Mouse (Mus musculus): ENCODE data around the gene Bicra. TPM values are rescaled to one million over a fixed set of nuclear protein-coding genes. Genes with fewer than 3 reads are reported as not detected.
A peak's percentile ranks its signal among the peaks of the same experiment; 100 is the strongest.

Gene Bicra
- polyA plus RNA-seq (2016; fragmentation: Nextera tagmentation; extraction: Ambion mirVana), result 10.2 and 10.4 TPM in 2 replicates

- WGBS, result under 1% methylated on average over 58 of the region's 69 CpGs
- H3K27ac ChIP-seq, result peak within 1 kb of the TSS; percentile 98
- H3K27me3 ChIP-seq, result no peaks in the 10 kb centered on the region
- no peaks in the 10 kb centered on the region for H3K9me3 ChIP-seq
- peak; percentile 37; the same call in 1 of the 2 replicates for ATAC-seq (ENCODE audit: insufficient number of reproducible peaks, insufficient read depth, low FRiP score, low TSS enrichment)
- H3K4me2 ChIP-seq (replicated peaks), result peak within 1 kb of the TSS; percentile 81
- peak within 1 kb of the TSS; percentile 98 for H3K9ac ChIP-seq
- peak within 1 kb of the TSS; percentile 94 for H3K4me3 ChIP-seq
- no peaks in the 10 kb centered on the region for H3K36me3 ChIP-seq
- H3K4me1 ChIP-seq, result peaks cover 56% of the 10 kb centered on the region
These were observed at the start of gene Bicra for GRCm38 (mm10) chr7:16047338-16048146. Bicra (minus strand) TSS chr7:16047921.

GRCm38 (mm10) chr7:16094592-16094991 lies 46.9 kb upstream of the Bicra start:
- H3K4me2 ChIP-seq (replicated peaks), result no peak overlapping the region
- H3K27ac ChIP-seq, result no peak overlapping the region
- no peaks in the 10 kb centered on the region for H3K9me3 ChIP-seq
- H3K4me1 ChIP-seq, result peaks cover 9% of the 10 kb centered on the region
- H3K9ac ChIP-seq, result no peak overlapping the region
- H3K27me3 ChIP-seq, result no peaks in the 10 kb centered on the region
- ATAC-seq (ENCODE audit: insufficient number of reproducible peaks, insufficient read depth, low FRiP score, low TSS enrichment), result no peak
- 73% methylated on average over 3 of the region's 3 CpGs for WGBS
- no peak overlapping the region for H3K4me3 ChIP-seq
- H3K36me3 ChIP-seq, result no peaks in the 10 kb centered on the region

GRCm38 (mm10) chr7:16087587-16087986 lies 39.9 kb upstream of the Bicra start:
- Histone ChIP-seq H3K27ac (no peak overlapping the region), H3K4me2 (replicated peaks) (no peak overlapping the region), H3K36me3 (no peaks in the 10 kb centered on the region), H3K27me3 (0 out of 2 replicates have a peak, but pooled peaks cover 3% of the 10 kb centered on the region), H3K4me3 (no peak overlapping the region), H3K4me1 (no peaks in the 10 kb centered on the region), H3K9me3 (no peaks in the 10 kb centered on the region), H3K9ac (no peak overlapping the region)
- no peak for ATAC-seq (ENCODE audit: insufficient number of reproducible peaks, insufficient read depth, low FRiP score, low TSS enrichment)
- 79% methylated on average over 2 of the region's 2 CpGs for WGBS

GRCm38 (mm10) chr7:16083361-16083760 lies 35.6 kb upstream of the Bicra start:
- ATAC-seq (ENCODE audit: insufficient number of reproducible peaks, insufficient read depth, low FRiP score, low TSS enrichment), result no peak
- no peak overlapping the region for H3K4me2 ChIP-seq (replicated peaks)

GRCm38 (mm10) chr7:16080581-16080980 lies 32.9 kb upstream of the Bicra start:
- H3K9ac ChIP-seq, result no peak overlapping the region
- no peaks in the 10 kb centered on the region for H3K4me1 ChIP-seq
- ATAC-seq (ENCODE audit: insufficient number of reproducible peaks, insufficient read depth, low FRiP score, low TSS enrichment), result no peak
- no peaks in the 10 kb centered on the region for H3K36me3 ChIP-seq
- 76% methylated on average over 4 of the region's 4 CpGs for WGBS
- H3K27ac ChIP-seq, result no peak overlapping the region
- no peaks in the 10 kb centered on the region for H3K9me3 ChIP-seq
- H3K4me3 ChIP-seq, result no peak overlapping the region
- H3K27me3 ChIP-seq, result peaks cover 3% of the 10 kb centered on the region; the same call in 1 of the 2 replicates
- no peak overlapping the region for H3K4me2 ChIP-seq (replicated peaks)

More at GRCm38 (mm10) chr7:16083361-16083760, 35.6 kb upstream of the Bicra start:
- Histone ChIP-seq H3K9me3 (no peaks in the 10 kb centered on the region), H3K4me3 (no peak overlapping the region), H3K9ac (no peak overlapping the region), H3K27ac (no peak overlapping the region), H3K27me3 (0 out of 2 replicates have a peak, but pooled peaks cover 3% of the 10 kb centered on the region), H3K36me3 (no peaks in the 10 kb centered on the region), H3K4me1 (no peaks in the 10 kb centered on the region)
- 63% methylated on average over 4 of the region's 4 CpGs for WGBS

- no peak for ATAC-seq (ENCODE audit: insufficient number of reproducible peaks, insufficient read depth, low FRiP score, low TSS enrichment)
- no peaks in the 10 kb centered on the region for H3K36me3 ChIP-seq
These were observed 32.2 kb upstream of the Bicra start for GRCm38 (mm10) chr7:16079947-16080346.

GRCm38 (mm10) chr7:16071906-16072305 lies 24.2 kb upstream of the Bicra start:
- WGBS, result 86% methylated on average over 6 of the region's 6 CpGs
- Histone ChIP-seq H3K9me3 (no peaks in the 10 kb centered on the region), H3K4me3 (no peak overlapping the region), H3K36me3 (no peaks in the 10 kb centered on the region), H3K27ac (no peak overlapping the region), H3K4me1 (no peaks in the 10 kb centered on the region), H3K9ac (no peak overlapping the region), H3K4me2 (replicated peaks) (no peak overlapping the region), H3K27me3 (no peaks in the 10 kb centered on the region; the same call in 1 of the 2 replicates)
- ATAC-seq (ENCODE audit: insufficient number of reproducible peaks, insufficient read depth, low FRiP score, low TSS enrichment), result no peak

More at GRCm38 (mm10) chr7:16079947-16080346, 32.2 kb upstream of the Bicra start:
- Histone ChIP-seq H3K9me3 (no peaks in the 10 kb centered on the region), H3K27me3 (peaks cover 3% of the 10 kb centered on the region; the same call in 1 of the 2 replicates), H3K9ac (no peak overlapping the region), H3K27ac (no peak overlapping the region), H3K4me1 (no peaks in the 10 kb centered on the region), H3K4me2 (replicated peaks) (no peak overlapping the region), H3K4me3 (no peak overlapping the region)
- WGBS, result 70% methylated on average over 1 of the region's 1 CpGs

GRCm38 (mm10) chr7:16070846-16071245 lies 23.1 kb upstream of the Bicra start:
- ATAC-seq (ENCODE audit: insufficient number of reproducible peaks, insufficient read depth, low FRiP score, low TSS enrichment), result no peak
- no peak overlapping the region for H3K9ac ChIP-seq

GRCm38 (mm10) chr7:16063490-16063889 lies 15.8 kb upstream of the Bicra start:
- Histone ChIP-seq H3K27ac (no peak overlapping the region), H3K4me2 (replicated peaks) (no peak overlapping the region), H3K36me3 (no peaks in the 10 kb centered on the region), H3K27me3 (peaks cover 15% of the 10 kb centered on the region), H3K9me3 (peaks cover 9% of the 10 kb centered on the region; the same call in 1 of the 2 replicates), H3K4me3 (no peak overlapping the region), H3K4me1 (no peaks in the 10 kb centered on the region), H3K9ac (no peak overlapping the region)
- 32% methylated on average over 4 of the region's 4 CpGs for WGBS
- ATAC-seq (ENCODE audit: insufficient number of reproducible peaks, insufficient read depth, low FRiP score, low TSS enrichment), result no peak

More at GRCm38 (mm10) chr7:16070846-16071245, 23.1 kb upstream of the Bicra start:
- H3K9me3 ChIP-seq, result no peaks in the 10 kb centered on the region
- H3K36me3 ChIP-seq, result no peaks in the 10 kb centered on the region
- no peak overlapping the region for H3K4me3 ChIP-seq
- H3K4me2 ChIP-seq (replicated peaks), result no peak overlapping the region
- H3K27me3 ChIP-seq, result no peaks in the 10 kb centered on the region; the same call in 1 of the 2 replicates
- H3K27ac ChIP-seq, result no peak overlapping the region
- H3K4me1 ChIP-seq, result no peaks in the 10 kb centered on the region

GRCm38 (mm10) chr7:16062099-16062420 lies 14.3 kb upstream of the Bicra start:
- no peak overlapping the region for H3K4me3 ChIP-seq
- H3K27ac ChIP-seq, result no peak overlapping the region
- peaks cover 15% of the 10 kb centered on the region for H3K27me3 ChIP-seq
- H3K4me1 ChIP-seq, result no peaks in the 10 kb centered on the region
- ATAC-seq (ENCODE audit: insufficient number of reproducible peaks, insufficient read depth, low FRiP score, low TSS enrichment), result no peak
- no peak overlapping the region for H3K4me2 ChIP-seq (replicated peaks)
- H3K36me3 ChIP-seq, result no peaks in the 10 kb centered on the region
- no peak overlapping the region for H3K9ac ChIP-seq
- peaks cover 9% of the 10 kb centered on the region; the same call in 1 of the 2 replicates for H3K9me3 ChIP-seq
- 66% methylated on average over 15 of the region's 15 CpGs for WGBS

- no peak within 1 kb of the TSS for H3K27ac ChIP-seq
- H3K4me1 ChIP-seq, result no peaks in the 10 kb centered on the region
- H3K36me3 ChIP-seq, result no peaks in the 10 kb centered on the region
- ATAC-seq (ENCODE audit: insufficient number of reproducible peaks, insufficient read depth, low FRiP score, low TSS enrichment), result no peak
- H3K27me3 ChIP-seq, result peaks cover 15% of the 10 kb centered on the region
- H3K9me3 ChIP-seq, result peaks cover 9% of the 10 kb centered on the region; the same call in 1 of the 2 replicates
- WGBS, result 50% methylated on average over 69 of the region's 80 CpGs
- H3K9ac ChIP-seq, result no peak within 1 kb of the TSS
- peak within 1 kb of the TSS; percentile 15; the same call in 1 of the 2 replicates for H3K4me3 ChIP-seq
- peak within 1 kb of the TSS; percentile 35 for H3K4me2 ChIP-seq (replicated peaks)
These were observed 13.7 kb upstream of the Bicra start, which contains the start of gene Zfp541 for GRCm38 (mm10) chr7:16061219-16062098. Zfp541 (plus strand) TSS chr7:16061814.
